Mouse (Mus musculus) right cerebral cortex, postnatal 10 days (tissue): ENCODE measurements at regions not wholly inside any gene's neighbourhood (a gene's known extent, or its start where the extent isn't known, plus 50 kb on each side); places are given as distances from the start of the nearest gene placed in this dataset.
A peak's percentile ranks its signal among the peaks of the same experiment; 100 is the strongest.

ENCODE experiments used
- DNase-seq, 2 experiments: peaks; one replicate each; pipeline ENCODE4 v3.0.0; 2021; ENCODE audit warnings: low spot score in 2 of 2

GRCm38 (mm10) chr1:146185444-146185843 lies 309.1 kb upstream of the Brinp3 start:
- DNase-seq = no peak

GRCm38 (mm10) chr1:146211646-146212045 lies 282.9 kb upstream of the Brinp3 start:
- DNase-seq = no peak

- DNase-seq = peak; percentile 35 to 36
Observed at GRCm38 (mm10) chr1:146231487-146232466, 262.8 kb upstream of the Brinp3 start.

DNA sequence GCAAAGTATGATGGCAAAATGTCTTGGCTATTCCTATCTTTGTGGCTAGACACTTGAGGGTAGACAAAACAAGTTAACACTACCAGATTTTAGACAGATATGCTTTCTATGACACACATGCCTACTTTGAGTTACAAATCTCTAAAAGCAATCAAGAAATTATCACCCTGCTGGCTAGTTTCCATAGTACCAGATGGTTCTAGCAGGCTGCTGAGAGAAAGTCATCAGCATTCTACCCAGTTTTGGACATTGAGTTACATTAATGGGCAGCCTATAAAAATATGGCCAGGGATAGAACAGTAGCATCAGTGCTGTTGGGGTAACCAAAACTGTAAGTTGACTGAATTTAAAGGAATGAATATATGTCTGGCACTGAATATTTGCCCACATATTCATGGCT lies 234.2 kb upstream of the Brinp3 start:
- DNase-seq = no peak

- peak in 1 of 2 experiments; percentile 24 for DNase-seq
Observed at GRCm38 (mm10) chr1:146299031-146299430, 195.5 kb upstream of the Brinp3 start.

DNA sequence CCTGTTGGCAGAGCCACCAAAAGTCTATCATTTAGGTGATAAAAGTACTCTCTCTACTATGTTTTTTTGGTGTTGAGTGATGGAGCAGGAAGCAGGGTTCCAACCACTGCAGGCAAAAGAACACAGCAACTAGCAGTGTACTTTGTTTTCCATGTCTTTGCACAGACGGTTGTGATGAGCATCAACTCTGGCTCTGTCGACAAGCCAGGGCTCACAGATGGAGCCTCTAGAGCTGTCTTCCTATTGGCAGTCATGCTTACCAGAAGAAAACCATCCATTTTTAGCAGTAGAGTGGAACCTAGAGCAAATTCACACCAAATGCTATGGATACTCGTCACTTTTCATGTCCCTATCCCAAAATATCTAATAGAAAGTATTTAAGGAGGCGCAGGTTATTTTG lies 182.0 kb upstream of the Brinp3 start:
- peak; percentile 32 to 33 for DNase-seq

DNA sequence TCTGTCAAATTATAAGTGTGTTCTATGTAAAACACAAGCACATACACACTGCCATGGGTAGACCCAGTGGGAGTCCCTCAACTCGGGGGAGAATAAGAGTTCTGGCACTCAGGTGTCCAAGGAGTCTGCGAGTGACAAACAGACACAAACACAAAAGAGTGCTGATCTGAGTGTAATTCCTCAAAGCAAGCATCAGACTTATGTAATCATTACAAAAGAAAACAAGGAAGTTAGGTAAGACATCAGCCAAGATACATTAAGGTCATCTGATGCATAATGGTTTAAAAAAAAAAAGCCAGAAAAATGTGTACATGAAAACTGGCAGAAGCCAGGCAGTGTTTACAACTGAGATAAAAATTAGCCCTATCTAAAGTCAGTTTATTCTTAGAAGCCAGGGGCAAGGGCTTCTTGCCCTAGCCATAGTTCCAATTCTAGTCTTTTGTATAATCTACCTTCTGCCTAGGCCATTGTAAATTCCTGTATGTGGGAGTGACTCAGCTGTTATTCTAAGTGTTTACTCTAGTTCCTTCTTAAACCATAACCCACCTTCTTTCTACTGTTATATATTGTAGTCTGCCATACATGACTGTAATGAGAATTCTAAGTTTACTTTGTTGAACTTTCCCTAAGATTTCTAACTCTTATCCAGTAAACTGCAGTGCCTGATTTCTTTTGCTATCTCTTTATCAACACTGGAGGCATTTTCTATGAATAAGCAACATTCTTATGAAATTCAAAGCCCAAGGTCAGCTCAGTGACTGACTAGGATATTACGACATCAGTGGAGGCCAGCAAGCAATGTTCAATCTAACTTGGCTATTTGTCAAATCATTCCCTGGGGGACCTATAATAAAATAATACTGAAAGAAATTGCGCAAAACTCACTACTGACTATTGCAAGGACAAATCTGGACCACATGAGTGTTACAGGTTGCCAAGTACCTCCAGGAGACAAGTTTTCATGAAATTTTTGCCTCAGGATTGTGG lies 178.1 kb upstream of the Brinp3 start:
- DNase-seq = no peak

DNA sequence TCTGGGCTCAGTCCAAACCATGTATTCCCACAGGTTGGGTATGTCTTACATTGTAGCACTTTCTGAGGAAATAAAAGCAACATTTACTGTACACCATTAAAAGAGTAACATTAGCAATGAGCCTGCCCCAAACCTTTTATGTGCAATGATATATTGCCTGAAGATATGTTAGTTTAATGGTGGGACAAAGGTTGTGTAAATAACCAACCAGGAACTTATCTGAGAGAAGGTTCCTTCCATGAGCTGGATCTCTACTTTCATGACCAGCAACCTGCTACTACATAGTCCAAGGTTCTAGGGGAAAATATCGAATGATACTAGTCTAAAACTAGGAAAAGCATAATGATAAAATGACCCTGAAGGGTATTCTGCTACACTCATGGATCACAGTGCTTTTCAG lies 172.5 kb upstream of the Brinp3 start:
- DNase-seq = no peak

DNA sequence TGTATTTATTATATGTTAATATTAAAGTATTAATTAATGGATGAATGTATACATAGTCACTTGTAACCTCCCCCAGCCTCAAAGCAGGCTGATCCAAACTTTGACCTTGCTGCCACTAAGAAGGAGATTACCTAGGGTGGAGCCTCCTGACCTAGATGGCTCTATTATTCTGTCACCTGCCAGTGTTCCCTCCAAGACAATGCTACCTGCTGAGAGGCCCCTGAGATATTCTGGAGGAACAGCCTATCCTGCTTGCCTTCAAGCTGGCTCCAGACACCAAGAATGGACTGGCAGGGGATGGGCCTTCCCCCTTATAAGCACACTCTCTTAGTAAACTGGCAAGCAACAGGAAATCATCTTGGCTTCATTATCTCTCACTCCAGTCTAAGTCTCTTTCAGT lies 171.7 kb upstream of the Brinp3 start:
- no peak for DNase-seq

DNA sequence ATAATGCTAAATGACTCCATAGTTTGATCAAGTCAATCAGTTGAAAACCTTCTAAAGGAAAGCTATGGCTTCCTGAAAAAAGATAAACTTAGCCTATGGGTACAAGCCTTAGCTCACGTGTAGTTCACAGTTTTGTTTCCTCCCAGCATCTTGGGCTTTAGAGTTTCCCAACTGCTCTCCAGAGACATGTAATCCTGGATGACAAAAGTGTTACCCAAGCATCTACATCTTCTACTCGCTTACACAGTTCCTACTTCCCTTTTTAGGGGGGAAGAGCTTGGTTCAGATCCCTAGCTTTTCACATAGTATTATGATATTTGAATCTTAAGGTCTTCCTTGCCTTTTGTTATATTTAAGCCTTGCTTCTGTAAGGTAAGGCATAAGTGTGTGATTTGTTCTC lies 157.5 kb upstream of the Brinp3 start:
- DNase-seq = no peak

- DNase-seq = no peak
Observed at GRCm38 (mm10) chr1:146356964-146357363, 137.6 kb upstream of the Brinp3 start.

DNA sequence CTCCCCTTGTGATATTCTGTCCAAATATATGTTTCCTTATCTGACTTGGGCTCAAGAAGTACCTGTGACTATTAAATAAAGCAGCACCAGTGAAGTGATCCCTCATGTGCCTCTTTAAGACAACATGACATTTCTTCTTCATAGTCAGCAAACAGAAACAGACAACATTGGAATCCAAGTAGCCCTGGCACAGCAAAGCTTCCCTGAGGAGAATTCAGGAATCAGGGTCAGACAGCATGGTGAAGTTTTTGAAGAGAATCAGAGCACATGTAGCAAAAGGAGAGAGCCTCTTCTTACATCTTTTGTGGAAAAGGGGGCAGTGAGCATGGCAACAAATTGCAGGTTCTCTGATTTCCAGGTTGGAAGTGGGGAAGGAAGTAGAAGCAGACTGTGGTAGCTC lies 136.3 kb upstream of the Brinp3 start:
- no peak for DNase-seq

- no peak for DNase-seq
Observed at GRCm38 (mm10) chr1:146359632-146360031, 134.9 kb upstream of the Brinp3 start.

DNA sequence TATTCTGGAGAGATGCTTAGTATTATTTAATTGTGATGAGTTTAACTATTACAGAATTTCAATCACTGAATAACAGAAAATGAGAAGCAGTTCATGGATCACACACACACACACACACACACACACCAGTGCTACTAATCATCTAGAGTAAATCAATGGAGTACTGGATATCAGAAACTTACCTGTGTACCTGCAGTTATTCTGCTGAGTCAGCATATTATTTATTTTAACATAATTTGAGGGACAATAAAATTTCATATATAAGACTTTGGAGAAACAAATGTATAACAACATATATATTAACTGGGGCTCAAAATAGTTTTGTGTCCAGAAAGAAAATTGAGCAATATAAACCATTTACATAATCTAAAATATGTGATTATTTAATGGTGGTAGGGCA lies 134.4 kb upstream of the Brinp3 start:
- no peak for DNase-seq

DNA sequence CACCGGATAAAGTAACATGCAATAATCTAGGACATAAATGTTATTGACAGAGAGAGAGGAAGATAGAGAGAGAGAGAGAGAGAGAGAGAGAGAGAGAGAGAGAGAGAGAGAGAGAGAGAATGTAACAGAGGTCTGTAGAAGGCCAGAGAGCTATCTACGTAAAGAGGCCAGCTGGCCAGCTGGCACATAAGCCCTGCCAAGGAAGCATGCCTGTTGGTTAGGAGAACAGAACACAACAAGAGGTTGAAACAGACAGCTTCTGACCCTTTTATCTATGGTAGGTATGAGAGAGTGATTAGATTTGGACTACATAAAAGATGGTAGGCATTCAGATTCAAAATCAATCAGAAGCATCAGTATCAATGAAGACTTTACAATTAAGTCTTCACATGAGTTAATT lies 130.8 kb upstream of the Brinp3 start:
- DNase-seq = no peak
